Mouse (Mus musculus) midbrain, embryonic 14.5 days (tissue): ENCODE measurements at regions not wholly inside any gene's neighbourhood (a gene's known extent, or its start where the extent isn't known, plus 50 kb on each side); places are given as distances from the start of the nearest gene placed in this dataset.
A peak's percentile ranks its signal among the peaks of the same experiment; 100 is the strongest.

Source experiments
- ATAC-seq: fragments of 200-750 bp; cut with Nextera tagmentation; 2 replicates; pipeline ENCODE4 v1.8.0; 2017; ENCODE audit warnings: moderate number of reproducible peaks, moderate library complexity; ENCODE audit not compliant: low FRiP score, low TSS enrichment
- DNase-seq: peaks from one replicate; pipeline ENCODE4 v3.0.0-alpha.2; 2015
- H3K27ac ChIP-seq: fragments of 300-500 bp; sonication (generic); replicated peaks from 2 replicates; pipeline ENCODE4 v1.5.1; 2014; ENCODE audit warnings: mild to moderate bottlenecking, low read depth, low read length, moderate library complexity
- H3K27me3 ChIP-seq: fragments of 300-500 bp; sonication (generic); 2 replicates; pipeline ENCODE4 v1.6.1; 2014; ENCODE audit warnings: low read length, control low read depth, mixed read lengths; ENCODE audit not compliant: control insufficient read depth, insufficient read depth
- H3K36me3 ChIP-seq: fragments of 300-500 bp; sonication (generic); 2 replicates; pipeline ENCODE4 v1.6.1; 2014; ENCODE audit warnings: low read length, control low read depth; ENCODE audit not compliant: control insufficient read depth, insufficient read depth
- H3K4me1 ChIP-seq: fragments of 300-500 bp; sonication (generic); 2 replicates; pipeline ENCODE4 v1.6.1; 2014; ENCODE audit warnings: mild to moderate bottlenecking, antibody characterized with exemption, low read length, control low read depth; ENCODE audit not compliant: control insufficient read depth, insufficient read depth
- H3K4me2 ChIP-seq: fragments of 300-500 bp; sonication (generic); 2 replicates; pipeline ENCODE4 v1.6.1; 2014; ENCODE audit warnings: mild to moderate bottlenecking, low read length, moderate library complexity
- H3K4me3 ChIP-seq: fragments of 300-500 bp; sonication (generic); replicated peaks from 2 replicates; pipeline ENCODE4 v1.5.1; 2014; ENCODE audit warnings: low read depth, low read length
- H3K9ac ChIP-seq: fragments of 300-500 bp; sonication (generic); replicated peaks from 2 replicates; pipeline ENCODE4 v1.6.1; 2014; ENCODE audit warnings: mild to moderate bottlenecking, low read length, moderate library complexity
- H3K9me3 ChIP-seq: fragments of 300-500 bp; sonication (generic); 2 replicates; pipeline ENCODE4 v1.6.1; 2016; ENCODE audit warnings: low read length, control low read depth, mixed read lengths; ENCODE audit not compliant: control insufficient read depth
- WGBS: fragments of 180-500 bp; shearing (Covaris S2); extraction: QIAGEN DNeasy Blood & Tissue Kit; methylation state at CpG from one replicate; pipeline ENCODE4 v1.1.7; 2014; 5-methylcytosine and 5-hydroxymethylcytosine counted together

GRCm38 (mm10) chrX:85481326-85481725, 92.5 kb upstream of the Tab3 start:
- Histone ChIP-seq H3K9me3 (no peaks in the 10 kb centered on the region), H3K4me3 (no peak overlapping the region), H3K9ac (no peak overlapping the region), H3K27ac (no peak overlapping the region), H3K4me1 (no peaks in the 10 kb centered on the region), H3K27me3 (no peaks in the 10 kb centered on the region), H3K36me3 (no peaks in the 10 kb centered on the region), H3K4me2 (no peak overlapping the region)
- DNase-seq (peak; percentile 72), ATAC-seq (no peak)
- 63% methylated on average over 5 of the region's 5 CpGs for WGBS

- H3K9me3 ChIP-seq = no peaks in the 10 kb centered on the region
- no peaks in the 10 kb centered on the region for H3K36me3 ChIP-seq
- WGBS = 90% methylated on average over 1 of the region's 1 CpGs
- no peak overlapping the region for H3K4me2 ChIP-seq
- H3K4me1 ChIP-seq = no peaks in the 10 kb centered on the region
- H3K27ac ChIP-seq = no peak overlapping the region
- no peak overlapping the region for H3K9ac ChIP-seq
- ATAC-seq = no peak
- H3K27me3 ChIP-seq = no peaks in the 10 kb centered on the region
- no peak for DNase-seq
- H3K4me3 ChIP-seq = no peak overlapping the region
Observed at GRCm38 (mm10) chrX:85496943-85497342, 76.9 kb upstream of the Tab3 start.
